Mouse (Mus musculus) liver, postnatal 0 days (tissue): Measurements from ENCODE around the gene Gm21992. TPM values are rescaled to one million over a fixed set of nuclear protein-coding genes. Genes with fewer than 3 reads are reported as not detected.

Source experiments
- ATAC-seq: fragments of 200-750 bp; cut with Nextera tagmentation; 2 replicates; pipeline ENCODE4 v1.8.0; 2017; ENCODE audit warnings: mild to moderate bottlenecking, moderate library complexity
- DNase-seq: peaks from one replicate; pipeline ENCODE4 v3.0.0-alpha.2; 2016
- H3K27ac ChIP-seq: fragments of 300-500 bp; sonication (generic); 2 replicates; pipeline ENCODE4 v1.5.1; 2014; ENCODE audit warnings: antibody characterized with exemption, moderate library complexity, mild to moderate bottlenecking, low read depth
- H3K27me3 ChIP-seq: fragments of 300-500 bp; sonication (generic); 2 replicates; pipeline ENCODE4 v1.6.1; 2014; ENCODE audit warnings: low read length, control low read depth, mixed read lengths; ENCODE audit not compliant: insufficient read depth
- H3K36me3 ChIP-seq: fragments of 300-500 bp; sonication (generic); replicated peaks from 2 replicates; pipeline ENCODE4 v1.6.1; 2014; ENCODE audit warnings: mild to moderate bottlenecking, control low read depth, low read length, moderate library complexity, mixed read lengths; ENCODE audit not compliant: insufficient read depth
- H3K4me1 ChIP-seq: fragments of 300-500 bp; sonication (generic); 2 replicates; pipeline ENCODE4 v1.6.1; 2014; ENCODE audit warnings: antibody characterized with exemption, mild to moderate bottlenecking, control low read depth; ENCODE audit not compliant: insufficient read depth
- H3K4me2 ChIP-seq: fragments of 300-500 bp; sonication (generic); 2 replicates; pipeline ENCODE4 v1.6.1; 2014; ENCODE audit warnings: low read depth, mild to moderate bottlenecking, low read length, moderate library complexity, mixed read lengths
- H3K4me3 ChIP-seq: fragments of 300-500 bp; sonication (generic); 2 replicates; pipeline ENCODE4 v1.5.1; 2014; ENCODE audit warnings: low read depth, low read length
- H3K9ac ChIP-seq: fragments of 300-500 bp; sonication (generic); replicated peaks from 2 replicates; pipeline ENCODE4 v1.6.1; 2014; ENCODE audit warnings: mild to moderate bottlenecking, moderate library complexity
- H3K9me3 ChIP-seq: fragments of 300-500 bp; sonication (generic); 2 replicates; pipeline ENCODE4 v1.6.1; 2016; ENCODE audit warnings: mild to moderate bottlenecking, control low read depth, low read length, mixed read lengths
- CTCF ChIP-seq: sonication (generic); IDR thresholded peaks from 2 replicates; pipeline ENCODE4 v1.5.1; 2016; ENCODE audit warnings: antibody characterized with exemption, low read depth
- EP300 ChIP-seq: IDR thresholded peaks from 2 replicates; pipeline ENCODE4 v1.6.1; 2016; ENCODE audit warnings: antibody characterized with exemption, low read depth, mild to moderate bottlenecking
- whole genome bisulfite sequencing: fragments of 180-500 bp; shearing (Covaris S2); extraction: QIAGEN DNeasy Blood & Tissue Kit; methylation state at CpG from one replicate; pipeline ENCODE4 v1.1.7; 2014; ENCODE audit not compliant: insufficient replicate concordance; 5-methylcytosine and 5-hydroxymethylcytosine counted together
- polyA plus RNA-seq: library from polyadenylated mRNA; unstranded; fragments of >200 nt; fragmentation: Nextera tagmentation; extraction: Ambion mirVana; gene quantifications from 2 replicates; pipeline ENCODE4 v1.2.1, GENCODE M21; 2015

Gm21992 gene
- polyA plus RNA-seq, 1 experiment from 2014 or later, result 13.1 TPM

GRCm38 (mm10) chr19:4697121-4697520 lies 114.3 kb downstream of the Gm21992 start:
- Histone ChIP-seq H3K4me2 (no peak overlapping the region), H3K9ac (no peak overlapping the region), H3K4me1 (peaks cover 15% of the 10 kb centered on the region), H3K27me3 (peaks cover 31% of the 10 kb centered on the region), H3K4me3 (no peak overlapping the region), H3K36me3 (no peaks in the 10 kb centered on the region), H3K9me3 (no peaks in the 10 kb centered on the region), H3K27ac (no peak overlapping the region)
- ATAC-seq (no peak), DNase-seq (no peak)
- TF ChIP-seq CTCF, result no peak
- TF ChIP-seq EP300, result no peak
- WGBS, result 83% methylated on average over 3 of the region's 3 CpGs

GRCm38 (mm10) chr19:4694346-4694745 lies 117.1 kb downstream of the Gm21992 start:
- DNase-seq, result no peak
- Histone ChIP-seq H3K27ac (no peak overlapping the region), H3K9me3 (no peaks in the 10 kb centered on the region), H3K27me3 (peaks cover 32% of the 10 kb centered on the region), H3K4me3 (no peak overlapping the region), H3K4me2 (no peak overlapping the region), H3K4me1 (peaks cover 8% of the 10 kb centered on the region; the same call in 1 of the 2 replicates), H3K9ac (no peak overlapping the region), H3K36me3 (no peaks in the 10 kb centered on the region)
- no peak for ATAC-seq
- 51% methylated on average over 3 of the region's 3 CpGs for WGBS
- TF ChIP-seq EP300, result no peak
- TF ChIP-seq CTCF, result no peak

Other genes with a start within 250 kb of the Gm21992 start
- 0.15 and 0.21 TPM in 2 replicates for gene Lrfn4, start 195.9 kb downstream of the Gm21992 start, polyA plus RNA-seq
- 16.6 and 17.3 TPM in 2 replicates for gene Rce1, start 186.0 kb downstream of the Gm21992 start, polyA plus RNA-seq
- gene Gm960, start 112.9 kb downstream of the Gm21992 start, polyA plus RNA-seq, result 0.21 and 0.33 TPM in 2 replicates
- gene Sptbn2, start 100.4 kb downstream of the Gm21992 start, polyA plus RNA-seq, result 0.59 and 0.72 TPM in 2 replicates
- gene Rbm4b, start 55.1 kb downstream of the Gm21992 start, polyA plus RNA-seq, result 14.1 TPM in 2 replicates
- gene Rbm4, start 17.7 kb downstream of the Gm21992 start, polyA plus RNA-seq, result 15.2 and 17.3 TPM in 2 replicates
- gene Rbm14, start within 50 bp of the Gm21992 start, polyA plus RNA-seq, result 14.6 and 16.4 TPM in 2 replicates
- gene Ccs, start 27.7 kb upstream of the Gm21992 start, polyA plus RNA-seq, result 144 and 154 TPM in 2 replicates
- gene Ccdc87, start 27.8 kb upstream of the Gm21992 start, polyA plus RNA-seq, result not detected in 2 replicates
- gene Ctsf, start 43.5 kb upstream of the Gm21992 start, polyA plus RNA-seq, result 49.4 and 54.4 TPM in 2 replicates
- gene Actn3, start 66.3 kb upstream of the Gm21992 start, polyA plus RNA-seq, result 0.20 and 5.1 TPM in 2 replicates
- 4.3 and 5.4 TPM in 2 replicates for gene Zdhhc24, start 67.1 kb upstream of the Gm21992 start, polyA plus RNA-seq
- gene Bbs1, start 95.0 kb upstream of the Gm21992 start, polyA plus RNA-seq, result 0.46 and 0.66 TPM in 2 replicates
- 28.9 and 30.6 TPM in 2 replicates for gene Dpp3, start 116.7 kb upstream of the Gm21992 start, polyA plus RNA-seq
- gene Peli3, start 131.5 kb upstream of the Gm21992 start, polyA plus RNA-seq, result 0.26 and 0.28 TPM in 2 replicates
- gene Mrpl11, start 150.5 kb upstream of the Gm21992 start, polyA plus RNA-seq, result 45.4 and 48.9 TPM in 2 replicates
- not detected in 2 replicates for gene Npas4, start 178.7 kb upstream of the Gm21992 start, polyA plus RNA-seq
- gene Slc29a2, start 212.2 kb upstream of the Gm21992 start, polyA plus RNA-seq, result 0.87 and 1.0 TPM in 2 replicates
- gene B4gat1, start 227.2 kb upstream of the Gm21992 start, polyA plus RNA-seq, result 11.7 and 12.4 TPM in 2 replicates
- 0.19 and 0.31 TPM in 2 replicates for gene AC124502.3, start 227.3 kb upstream of the Gm21992 start, polyA plus RNA-seq
- 20.7 and 22.6 TPM in 2 replicates for gene Brms1, start 229.7 kb upstream of the Gm21992 start, polyA plus RNA-seq
- gene Rin1, start 238.9 kb upstream of the Gm21992 start, polyA plus RNA-seq, result 0.21 and 0.36 TPM in 2 replicates